In genomic region chr1:160036996-160037521, GRCm38 (mm10) we compare ENCODE assay signal across 10 mouse cellular contexts. TPM values are rescaled to one million over a fixed set of nuclear protein-coding genes. Genes with fewer than 3 reads are reported as not detected.
DNase-seq lines count a peak whose midpoint lies in the region; ATAC-seq and TF ChIP-seq lines count a peak whose summit lies in the region.
"Had no signal": no experiment of that assay in that cellular context is flagged by ENCODE, and none has a peak within 500 bp of the region (broad histone marks: within the 10 kb centered on the region; RNA-seq: fewer than 3 reads in every experiment).

No protein-coding gene starts in this region.

- H3K9me3 ChIP-seq in lung, embryonic 14.5 days (ENCODE audit: low read depth, low read length) = no peaks in the 10 kb centered on the region
- H3K9me3 ChIP-seq: hindbrain, embryonic 15.5 days had no signal

- no peak overlapping the region for H3K9ac ChIP-seq in lung, embryonic 14.5 days
- H3K9ac ChIP-seq: hindbrain, embryonic 15.5 days had no signal

- H3K27ac ChIP-seq in lung, embryonic 14.5 days (ENCODE audit: low read depth) = peak overlapping the region; percentile 80
- H3K27ac ChIP-seq: hindbrain, embryonic 15.5 days had no signal

- H3K4me2 ChIP-seq in lung, embryonic 14.5 days = no peak overlapping the region
- H3K4me2 ChIP-seq: hindbrain, embryonic 15.5 days had no signal

- WGBS in lung, embryonic 14.5 days = 34% methylated on average over 5 of the region's 5 CpGs

- H3K36me3 ChIP-seq in lung, embryonic 14.5 days (ENCODE audit: insufficient read depth) = no peaks in the 10 kb centered on the region
- H3K36me3 ChIP-seq: hindbrain, embryonic 15.5 days had no signal

- TF ChIP-seq CTCF in lung, embryonic 14.5 days (IDR thresholded peaks at IDR 0.05; ENCODE audit: low read depth) = no peak

- DNase-seq in layer of hippocampus, adult 11-12 months (ENCODE audit: low spot score) = peak; percentile 13
- DNase-seq in layer of hippocampus, postnatal 25 days (ENCODE audit: extremely low spot score in 1 of 2, low spot score in 1 of 2) = no peak
- DNase-seq in lung, embryonic 14.5 days = peak; percentile 86
- DNase-seq in cerebellum, adult 11 months = no peak
- DNase-seq in urinary bladder, postnatal 14 days (ENCODE audit: low spot score) = no peak
- DNase-seq in cerebellum, adult 9-11 months = no peak

- H3K27me3 ChIP-seq in lung, embryonic 14.5 days (ENCODE audit: insufficient read depth, low read length) = no peaks in the 10 kb centered on the region
- H3K27me3 ChIP-seq: hindbrain, embryonic 15.5 days; Patski had no signal

- H3K4me1 ChIP-seq in lung, embryonic 14.5 days (ENCODE audit: insufficient read depth) = peaks cover 9% of the 10 kb centered on the region
- H3K4me1 ChIP-seq: hindbrain, embryonic 15.5 days had no signal

- H3K4me3 ChIP-seq in lung, embryonic 14.5 days (ENCODE audit: low read depth, low read length) = no peak overlapping the region
- H3K4me3 ChIP-seq: hindbrain, embryonic 15.5 days had no signal

- peak; percentile 40; the same call in 1 of the 2 replicates for ATAC-seq in common myeloid progenitor, adult 5-6 weeks (replicated peaks; ENCODE audit: low read depth, poor library complexity, severe bottlenecking)
- ATAC-seq in inflammation-experienced regulatory T-cells, adult 6 months = peak; percentile 78
- ATAC-seq in lung, embryonic 14.5 days (ENCODE audit: insufficient read depth) = peak; percentile 95
- ATAC-seq: Patski had no signal

RNA-seq across cellular contexts. Expression of gene 4930523C07Rik, which starts 7.1 kb away (rescaled TPM):
- total RNA-seq in layer of hippocampus, postnatal 25 days (2021) = 1 to 10 TPM; 1.5 to 2.8 TPM
- total RNA-seq in common myeloid progenitor, adult 5-6 weeks (2017) = 31.8 and 80.5 TPM in 2 replicates
- polyA plus RNA-seq in inflammation-experienced regulatory T-cells, adult 6 months (2017; shearing (Covaris generic)) = 100 to 1,000 TPM; 146 to 245 (median 156) TPM
- polyA plus RNA-seq in lung, embryonic 14.5 days (2014; fragmentation: Nextera tagmentation; extraction: Ambion mirVana) = 18.9 and 20.2 TPM in 2 replicates

Comparison
In these comparisons a context has a peak if more than half of its experiments do, and no peak if none do; other contexts are left out.
1. DNase-seq: peak in layer of hippocampus, adult 11-12 months (single experiment) and lung, embryonic 14.5 days (single experiment); none in layer of hippocampus, postnatal 25 days (0 of 2), cerebellum, adult 11 months (single experiment), urinary bladder, postnatal 14 days (single experiment) and cerebellum, adult 9-11 months (single experiment).
2. ATAC-seq: peak in every context shown above with its lines; median percentile 95 in lung, embryonic 14.5 days; 78 in inflammation-experienced regulatory T-cells, adult 6 months; 40 in common myeloid progenitor, adult 5-6 weeks.